Mouse (Mus musculus) MEL (cell line): ENCODE measurements around the gene Ly6g5c. TPM values are rescaled to one million over a fixed set of nuclear protein-coding genes. Genes with fewer than 3 reads are reported as not detected.

Experiments used
- DNase-seq: peaks from one replicate; pipeline ENCODE4 v3.0.0; 2011; ENCODE audit warnings: low read depth, low spot score
- H3K27ac ChIP-seq: 2 replicates; pipeline ENCODE4 v1.5.1; 2012; ENCODE audit warnings: low read depth, mild to moderate bottlenecking, control low read depth, low read length, moderate library complexity; ENCODE audit not compliant: control insufficient read depth
- H3K27me3 ChIP-seq, 2 experiments: fragments of 150-350 bp in 1 of 2; sonication (generic) in 1 of 2; 2 replicates each; pipeline ENCODE4 v1.6.1; 2012; ENCODE audit warnings: low read length in 2 of 2, mild to moderate bottlenecking in 2 of 2, improper control_type of control experiment in 1 of 2, moderate library complexity in 1 of 2; ENCODE audit not compliant: insufficient read depth in 2 of 2, control insufficient read depth in 1 of 2
- H3K36me3 ChIP-seq, 2 experiments: 2 replicates each; pipeline ENCODE4 v1.6.1; 2012 to 2014; ENCODE audit warnings: low read length in 2 of 2, improper control_type of control experiment in 1 of 2, inconsistent platforms in 1 of 2, mild to moderate bottlenecking in 1 of 2; ENCODE audit not compliant: insufficient read depth in 2 of 2, control insufficient read depth in 1 of 2
- H3K4me1 ChIP-seq, 2 experiments: fragments of 150-350 bp in 1 of 2; sonication (generic) in 1 of 2; 2 replicates each; pipeline ENCODE4 v1.6.1; 2012; ENCODE audit warnings: low read length in 2 of 2, improper control_type of control experiment in 1 of 2, mild to moderate bottlenecking in 1 of 2; ENCODE audit not compliant: insufficient read depth in 2 of 2, control insufficient read depth in 1 of 2
- H3K4me3 ChIP-seq, 2 experiments: fragments of 150-350 bp in 1 of 2; sonication (generic) in 1 of 2; 2 replicates each; pipeline ENCODE4 v1.5.1; 2012; ENCODE audit warnings: low read depth in 2 of 2, low read length in 2 of 2, mild to moderate bottlenecking in 2 of 2, moderate library complexity in 2 of 2, control low read depth in 1 of 2, improper control_type of control experiment in 1 of 2; ENCODE audit not compliant: control insufficient read depth in 1 of 2, insufficient read depth in 1 of 2
- H3K79me2 ChIP-seq: 2 replicates; pipeline ENCODE4 v1.6.1; 2012; ENCODE audit warnings: mild to moderate bottlenecking, low read length, moderate library complexity; ENCODE audit not compliant: control insufficient read depth, poor library complexity, insufficient read depth
- H3K9ac ChIP-seq: 2 replicates; pipeline ENCODE4 v1.6.1; 2012; ENCODE audit warnings: low read depth, mild to moderate bottlenecking, control low read depth, low read length, moderate library complexity; ENCODE audit not compliant: control insufficient read depth, poor library complexity, severe bottlenecking
- H3K9me3 ChIP-seq: fragments of 150-350 bp; sonication (generic); replicated peaks from 2 replicates; pipeline ENCODE4 v1.6.1; 2012; ENCODE audit warnings: mild to moderate bottlenecking, low read length, improper control_type of control experiment, moderate library complexity; ENCODE audit not compliant: insufficient read depth
- EP300 ChIP-seq, 2 experiments: IDR thresholded peaks; 2 replicates each; pipeline ENCODE4 v1.6.1; 2011; ENCODE audit warnings: improper control_type of control experiment in 2 of 2, low read length in 2 of 2, low read depth in 1 of 2, mild to moderate bottlenecking in 1 of 2
- ETS1 ChIP-seq: IDR thresholded peaks from 2 replicates; pipeline ENCODE4 v1.6.1; 2012; ENCODE audit warnings: low read depth, mild to moderate bottlenecking, inconsistent platforms, low read length, improper control_type of control experiment, moderate library complexity
- GABPA ChIP-seq: IDR thresholded peaks from 2 replicates; pipeline ENCODE4 v1.6.1; 2012; ENCODE audit warnings: low read depth, mild to moderate bottlenecking, inconsistent platforms, low read length, improper control_type of control experiment, moderate library complexity
- GATA1 ChIP-seq: IDR thresholded peaks from 2 replicates; pipeline ENCODE4 v1.6.1; 2011; ENCODE audit warnings: low read depth, low read length, improper control_type of control experiment
- KAT2A ChIP-seq: conservative IDR thresholded peaks from 2 replicates; pipeline ENCODE4 v1.6.1; 2012; ENCODE audit warnings: low read depth, low read length, improper control_type of control experiment, inconsistent platforms
- MAX ChIP-seq: IDR thresholded peaks from 2 replicates; pipeline ENCODE4 v1.6.1; 2011; ENCODE audit warnings: low read length, improper control_type of control experiment
- MAZ ChIP-seq: IDR thresholded peaks from 2 replicates; pipeline ENCODE4 v1.6.1; 2012; ENCODE audit warnings: low read depth, mild to moderate bottlenecking, inconsistent platforms, low read length, improper control_type of control experiment
- MXI1 ChIP-seq: IDR thresholded peaks from 2 replicates; pipeline ENCODE4 v1.6.1; 2011; ENCODE audit warnings: mild to moderate bottlenecking, low read depth, low read length, improper control_type of control experiment
- MYC ChIP-seq: IDR thresholded peaks from 2 replicates; pipeline ENCODE4 v1.6.1; 2011; ENCODE audit warnings: low read depth, mild to moderate bottlenecking, low read length, improper control_type of control experiment, moderate library complexity
- NELFE ChIP-seq: IDR thresholded peaks from 2 replicates; pipeline ENCODE4 v1.6.1; 2011; ENCODE audit warnings: low read depth, low read length, improper control_type of control experiment
- POLR2A ChIP-seq, 2 experiments: IDR thresholded peaks; 2 replicates each; pipeline ENCODE4 v1.6.1; 2011 to 2012; ENCODE audit warnings: low read length in 2 of 2, mild to moderate bottlenecking in 2 of 2, control low read depth in 1 of 2, improper control_type of control experiment in 1 of 2, low read depth in 1 of 2, moderate library complexity in 1 of 2; ENCODE audit not compliant: control insufficient read depth in 1 of 2, insufficient read depth in 1 of 2, poor library complexity in 1 of 2
- POLR2AphosphoS5 ChIP-seq: IDR thresholded peaks from 2 replicates; pipeline ENCODE4 v1.6.1; 2012; ENCODE audit warnings: low read depth, borderline replicate concordance, mild to moderate bottlenecking, inconsistent platforms, low read length, moderate library complexity, mixed read lengths
- RCOR1 ChIP-seq: IDR thresholded peaks from 2 replicates; pipeline ENCODE4 v1.6.1; 2012; ENCODE audit warnings: low read depth, mild to moderate bottlenecking, inconsistent platforms, low read length, improper control_type of control experiment
- SIN3A ChIP-seq: IDR thresholded peaks from 2 replicates; pipeline ENCODE4 v1.6.1; 2012; ENCODE audit warnings: low read length, improper control_type of control experiment, inconsistent platforms
- SMC3 ChIP-seq: IDR thresholded peaks from 2 replicates; pipeline ENCODE4 v1.6.1; 2011; ENCODE audit warnings: low read depth, low read length, improper control_type of control experiment
- TAL1 ChIP-seq: IDR thresholded peaks from 2 replicates; pipeline ENCODE4 v1.6.1; 2012; ENCODE audit warnings: mild to moderate bottlenecking, inconsistent platforms, low read length, moderate library complexity, mixed read lengths
- TBP ChIP-seq: IDR thresholded peaks from 2 replicates; pipeline ENCODE4 v1.8.0; 2011; ENCODE audit warnings: low read depth, low read length, improper control_type of control experiment
- UBTF ChIP-seq: IDR thresholded peaks from 2 replicates; pipeline ENCODE4 v1.6.1; 2012; ENCODE audit warnings: low read depth, mild to moderate bottlenecking, inconsistent platforms, low read length, improper control_type of control experiment, moderate library complexity, borderline replicate concordance; ENCODE audit not compliant: insufficient read depth
- USF1 ChIP-seq: IDR thresholded peaks from 2 replicates; pipeline ENCODE4 v1.6.1; 2014; ENCODE audit warnings: low read depth, mild to moderate bottlenecking, inconsistent platforms, low read length, improper control_type of control experiment, moderate library complexity
- ZC3H11A ChIP-seq: IDR thresholded peaks from 2 replicates; pipeline ENCODE4 v1.6.1; 2012; ENCODE audit warnings: low read depth, mild to moderate bottlenecking, inconsistent platforms, low read length, improper control_type of control experiment
- ZKSCAN1 ChIP-seq: IDR thresholded peaks from 2 replicates; pipeline ENCODE4 v1.6.1; 2012; ENCODE audit warnings: low read depth, mild to moderate bottlenecking, inconsistent platforms, low read length, improper control_type of control experiment, moderate library complexity
- ZMIZ1 ChIP-seq: IDR thresholded peaks from 2 replicates; pipeline ENCODE4 v1.6.1; 2012; ENCODE audit warnings: low read depth, mild to moderate bottlenecking, inconsistent platforms, low read length, improper control_type of control experiment, moderate library complexity
- polyA plus RNA-seq, 2 experiments: library from polyadenylated mRNA; stranded (reverse) in 1 of 2; unstranded in 1 of 2; fragments of >175 nt in 1 of 2; fragments of >200 nt in 1 of 2; gene quantifications; 2 replicates each; pipeline versions ENCODE4 v1.2.1 to v1.2.4; 2012; ENCODE audit warnings: low replicate concordance in 2 of 2, low read depth in 1 of 2; ENCODE audit not compliant: insufficient read length in 2 of 2, insufficient read depth in 1 of 2, missing spikeins in 1 of 2
- total RNA-seq: library from RNA; depleted of rRNA; stranded (reverse); fragments of 300-350 nt; gene quantifications from 2 replicates; pipeline ENCODE4 v1.2.3, GENCODE M21; 2012

Ly6g5c gene
- total and polyA plus RNA-seq, 3 experiments: not detected

- no peak; the same call in 1 of the 2 replicates for TF ChIP-seq ZMIZ1
- TF ChIP-seq MXI1: peak; percentile 65
- peak; percentile 96 to 97 for TF ChIP-seq EP300 (IDR thresholded peaks at IDR 0.05; ENCODE audit: low read depth in 1 of 2, low read length in 2 of 2)
- no peak for TF ChIP-seq ZKSCAN1
Observed at GRCm38 (mm10) chr17:35079778-35080177, 28.3 kb upstream of the Ly6g5c start (continued).

- no peak for DNase-seq
- H3K9ac ChIP-seq: peak overlapping the region; percentile 50
- TF ChIP-seq GATA1 (no peak), POLR2A (IDR thresholded peaks at IDR 0.05; ENCODE audit: control insufficient read depth in 1 of 2, insufficient read depth in 1 of 2, low read depth in 1 of 2, low read length in 2 of 2, poor library complexity in 1 of 2) (peak in 1 of 2 experiments; percentile 31; a peak in 1 of 4 replicates)
- H3K27ac ChIP-seq: peak overlapping the region; percentile 94
- H3K4me3 ChIP-seq: peak overlapping the region; percentile 3 to 19; a peak in 2 of 4 replicates
- H3K9me3 ChIP-seq: no peaks in the 10 kb centered on the region
- no peaks in the 10 kb centered on the region for H3K79me2 ChIP-seq
- peaks cover 0 to 38% of the 10 kb centered on the region in 2 experiments; a peak in 2 of 4 replicates for H3K36me3 ChIP-seq
- H3K27me3 ChIP-seq: no peaks in the 10 kb centered on the region
- peaks cover 20 to 52% of the 10 kb centered on the region in 2 experiments for H3K4me1 ChIP-seq
Observed at GRCm38 (mm10) chr17:35080248-35080647, 27.8 kb upstream of the Ly6g5c start.

- no peaks in the 10 kb centered on the region for H3K9me3 ChIP-seq
- no peaks in the 10 kb centered on the region for H3K27me3 ChIP-seq
- H3K4me3 ChIP-seq: peak overlapping the region in 1 of 2 experiments; percentile 2; a peak in 1 of 4 replicates
- no peaks in the 10 kb centered on the region for H3K79me2 ChIP-seq
- H3K9ac ChIP-seq: peak overlapping the region; percentile 50
- H3K36me3 ChIP-seq: peaks cover 0 to 42% of the 10 kb centered on the region in 2 experiments; a peak in 2 of 4 replicates
- TF ChIP-seq TAL1 (0 out of 2 replicates have a peak, but pooled peaks have one; percentile 25), ZKSCAN1 (no peak), ETS1 (0 out of 2 replicates have a peak, but pooled peaks have one; percentile 6), MAX (peak; percentile 30; the same call in 1 of the 2 replicates), TBP (no peak), USF1 (peak; percentile 71)
- peak overlapping the region; percentile 94 for H3K27ac ChIP-seq
- DNase-seq: peak; percentile 73
- peaks cover 20 to 56% of the 10 kb centered on the region in 2 experiments for H3K4me1 ChIP-seq
Observed at GRCm38 (mm10) chr17:35080710-35081109, 27.4 kb upstream of the Ly6g5c start.

- no peaks in the 10 kb centered on the region for H3K9me3 ChIP-seq
- TF ChIP-seq UBTF (no peak), RCOR1 (no peak), ETS1 (no peak), ZC3H11A (no peak), SIN3A (no peak), MXI1 (no peak), ZMIZ1 (no peak), MAZ (no peak), NELFE (no peak), KAT2A (no peak), POLR2AphosphoS5 (no peak), MYC (no peak), USF1 (no peak), GABPA (no peak), SMC3 (no peak)
Observed at GRCm38 (mm10) chr17:35082841-35083576, 25.1 kb upstream of the Ly6g5c start.

More at GRCm38 (mm10) chr17:35082841-35083576, 25.1 kb upstream of the Ly6g5c start:
- no peak overlapping the region for H3K4me3 ChIP-seq
- H3K27ac ChIP-seq: 0 out of 2 replicates have a peak overlapping the region, but pooled peaks have one; percentile 13
- H3K4me1 ChIP-seq: peaks cover 20 to 58% of the 10 kb centered on the region in 2 experiments
- peaks cover 0 to 44% of the 10 kb centered on the region in 2 experiments; a peak in 2 of 4 replicates for H3K36me3 ChIP-seq
- DNase-seq: no peak
- no peaks in the 10 kb centered on the region for H3K79me2 ChIP-seq
- no peak overlapping the region for H3K9ac ChIP-seq
- H3K27me3 ChIP-seq: no peaks in the 10 kb centered on the region
